Mouse (Mus musculus) megakaryocyte-erythroid progenitor cell, adult 5 weeks (primary cell): ENCODE measurements around the gene Etv1. TPM values are rescaled to one million over a fixed set of nuclear protein-coding genes. Genes with fewer than 3 reads are reported as not detected.

Experiments
- polyA plus RNA-seq: library from polyadenylated mRNA; stranded (reverse); fragments of >175 nt; gene quantifications from 2 replicates; pipeline ENCODE4 v1.2.3, GENCODE M21; 2012

The Etv1 gene
- polyA plus RNA-seq: 0.04 and 0.08 TPM in 2 replicates

GRCm38 (mm10) chr12:38779186-38779777 is at the start of gene Etv1:
Gene Etv1, plus strand, starts transcription at chr12:38779380.

